Mouse (Mus musculus) heart, adult 9 months (tissue): ENCODE measurements around the gene Mia3.
"Not testable (repeated sequence)": the region's sequence is repeated elsewhere in the genome, so short reads cannot be mapped to it uniquely, and the experiment has no call there.

ENCODE experiments used
- DNase-seq, 2 experiments: peaks; one replicate each; pipeline ENCODE4 v3.0.0; 2022; ENCODE audit warnings: low spot score in 2 of 2

Mia3 gene

DNA sequence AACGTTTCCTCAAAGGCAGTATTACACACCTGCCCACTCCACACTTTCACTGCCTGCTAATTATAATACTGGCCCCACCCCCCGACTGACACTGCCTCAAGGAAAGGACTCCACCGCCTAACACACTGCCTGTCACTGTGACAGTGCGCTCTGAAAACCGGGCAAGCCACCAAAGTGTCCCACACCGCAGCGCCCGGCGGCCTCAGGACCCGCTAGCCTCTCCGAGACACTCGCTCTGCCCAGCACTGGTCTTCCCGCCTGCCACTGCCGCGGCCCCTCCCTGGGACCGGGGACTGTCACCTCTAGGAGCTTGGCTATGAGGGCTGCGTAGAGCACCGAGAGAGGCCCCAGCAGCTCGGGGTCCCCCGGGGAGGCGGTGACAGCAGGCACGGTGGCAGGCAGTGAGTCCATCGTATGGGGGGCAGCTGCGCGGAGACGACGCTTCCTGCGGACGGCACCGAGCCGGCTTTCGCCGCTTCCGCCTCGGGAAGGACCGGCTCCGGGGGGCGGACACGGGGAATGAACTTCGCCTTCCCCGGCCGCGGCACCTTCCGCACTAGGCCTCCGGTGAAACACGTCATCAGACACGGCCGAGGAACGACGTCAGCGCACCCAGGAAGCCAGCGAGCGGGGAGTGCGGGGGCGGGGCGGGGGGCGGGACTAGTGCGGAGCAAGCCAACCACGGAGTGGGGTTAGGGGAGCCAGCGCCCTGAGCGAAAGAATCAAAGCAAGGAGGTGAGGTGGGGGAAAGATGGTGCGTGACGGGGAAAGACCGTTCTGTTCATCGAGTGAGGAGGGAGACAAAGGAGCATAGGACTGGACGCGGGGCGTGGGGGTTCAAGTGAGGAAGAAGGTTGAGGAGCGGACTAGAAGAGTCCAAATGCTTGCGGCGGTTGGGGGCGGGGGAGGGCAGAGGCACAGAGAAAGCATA lies 24.2 kb downstream of the Mia3 start:
- peak; percentile 78 to 79 for DNase-seq

DNA sequence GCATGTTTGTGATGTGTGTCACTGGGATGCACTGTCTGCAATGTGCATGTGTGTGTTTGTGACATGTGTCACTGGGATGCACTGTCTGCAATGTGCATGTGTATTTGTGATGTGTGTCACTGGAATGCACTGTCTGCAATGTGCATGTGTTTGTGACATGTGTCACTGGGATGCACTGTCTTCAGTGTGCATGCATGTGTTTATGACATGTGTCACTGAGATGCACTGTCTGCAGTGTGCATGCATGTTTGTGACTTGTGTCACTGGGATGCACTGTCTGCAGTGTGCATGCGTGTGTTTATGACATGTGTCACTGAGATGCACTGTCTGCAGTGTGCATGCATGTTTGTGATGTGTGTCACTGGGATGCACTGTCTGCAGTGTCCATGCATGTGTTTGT lies 26.5 kb downstream of the Mia3 start:
- DNase-seq: not testable (repeated sequence)

DNA sequence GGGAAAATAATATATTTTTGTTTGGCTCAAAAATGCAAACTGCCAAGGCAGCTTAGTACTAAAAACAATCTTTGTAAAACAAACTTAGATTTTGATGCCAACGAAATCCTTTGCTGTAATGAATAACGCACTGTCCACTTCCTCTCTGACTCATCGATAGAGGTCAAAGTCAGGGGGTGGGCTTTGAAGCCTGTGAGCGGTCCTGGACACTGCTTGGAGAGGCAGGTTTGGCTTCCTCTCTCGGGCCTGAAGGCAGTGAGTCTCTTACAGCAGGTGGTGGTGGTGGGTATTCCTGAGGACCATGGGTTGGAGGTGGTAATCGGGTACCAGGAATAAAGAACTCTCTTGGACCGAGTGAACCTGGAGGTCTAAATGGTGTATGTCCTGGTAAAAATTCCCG lies 42.2 kb downstream of the Mia3 start:
- DNase-seq: no peak

DNA sequence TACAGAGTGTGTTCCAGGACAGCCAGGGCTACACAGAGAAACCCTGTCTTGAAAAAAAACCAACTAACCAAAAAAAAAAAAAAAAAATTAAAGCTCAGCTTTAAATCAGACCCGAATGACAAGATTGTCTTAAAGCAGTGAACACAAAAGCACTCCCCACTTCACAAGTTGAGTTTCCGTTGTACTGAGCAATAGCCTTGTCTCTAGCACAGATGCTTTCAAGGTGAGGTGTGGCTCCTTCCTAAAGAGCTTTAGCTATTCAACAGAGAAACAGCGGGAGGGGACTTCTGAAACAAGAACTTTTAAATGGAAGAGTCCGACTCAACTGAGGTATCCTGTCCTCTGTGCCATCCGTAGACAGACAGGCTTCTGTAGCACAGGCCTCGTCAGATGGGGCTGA lies 44.9 kb downstream of the Mia3 start:
- no peak for DNase-seq

DNA sequence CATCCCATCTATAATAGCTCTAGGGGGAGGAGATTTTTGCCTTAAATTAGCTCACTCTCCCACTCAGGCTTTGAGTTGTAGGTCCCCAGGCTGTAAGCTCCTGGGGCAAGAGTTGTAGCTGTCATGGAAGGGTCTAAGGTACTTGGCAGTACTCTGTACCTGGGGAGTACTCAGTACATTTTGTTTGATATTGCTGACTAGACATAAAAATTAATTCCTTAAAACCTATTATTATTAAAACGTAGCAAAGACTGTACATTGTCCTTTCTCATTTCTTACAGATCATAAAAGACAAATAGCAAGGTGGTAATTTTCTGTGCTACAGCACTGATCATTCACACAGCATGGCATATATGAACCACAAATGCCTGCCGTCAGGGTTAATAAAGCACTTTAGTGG lies 45.4 kb downstream of the Mia3 start:
- DNase-seq: no peak

DNA sequence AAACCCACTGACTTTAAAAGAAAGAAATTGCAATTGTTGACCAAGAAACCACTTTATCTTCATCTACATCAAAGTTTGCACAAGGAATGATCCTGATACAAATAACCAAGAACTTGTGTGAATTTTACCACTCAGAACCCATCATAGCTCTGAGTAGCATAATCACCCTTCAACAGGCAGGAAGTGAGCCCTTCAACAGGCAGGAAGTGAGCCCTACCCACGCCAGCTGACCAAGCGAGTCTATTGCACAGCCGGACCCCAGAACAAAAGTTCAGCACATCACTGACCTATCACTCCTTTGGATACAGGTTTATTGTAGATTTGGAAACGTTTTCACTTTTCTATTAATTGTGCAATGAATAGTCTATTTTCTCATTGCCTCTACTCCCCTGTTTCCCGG lies 46.9 kb downstream of the Mia3 start:
- DNase-seq: not testable (repeated sequence)

DNA sequence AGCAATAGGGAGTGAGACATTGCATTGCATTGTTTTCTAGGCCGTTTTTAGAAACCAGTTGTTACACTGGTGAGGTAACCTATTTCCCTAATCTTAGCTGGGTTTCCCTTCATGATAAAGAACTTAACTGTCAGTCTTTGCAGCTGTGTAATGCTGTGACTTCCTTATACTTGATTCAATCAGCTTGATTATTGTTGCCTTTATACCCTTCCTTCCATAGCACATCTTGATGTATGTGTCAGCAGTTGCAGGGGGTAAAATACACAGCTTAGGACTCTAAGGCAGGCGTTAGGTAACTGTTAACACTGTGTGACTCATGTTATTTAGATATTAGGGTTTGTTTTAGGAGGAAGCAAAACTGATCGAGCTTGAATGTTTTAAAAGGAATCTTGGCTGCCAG lies 48.6 kb downstream of the Mia3 start:
- no peak for DNase-seq

DNA sequence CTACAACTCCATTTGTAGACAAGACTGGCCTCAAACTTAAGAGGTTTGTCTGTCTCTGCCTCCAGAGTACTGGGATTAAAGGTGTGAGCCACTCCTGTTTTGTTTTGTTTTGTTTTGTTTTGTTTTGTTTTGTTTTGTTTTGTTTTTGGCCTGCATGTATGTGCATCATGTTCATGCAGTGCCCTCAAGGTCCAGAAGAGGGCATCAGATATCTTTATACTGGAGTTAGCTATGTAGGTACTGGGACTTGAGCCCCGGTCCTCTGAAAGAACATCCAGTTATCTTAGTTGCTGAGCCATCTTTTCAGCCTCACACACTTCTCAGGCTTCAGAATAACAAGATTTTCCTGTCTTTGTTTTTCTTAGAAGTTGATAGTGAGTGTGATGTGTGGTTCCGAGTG lies 53.6 kb downstream of the Mia3 start:
- DNase-seq: no peak

DNA sequence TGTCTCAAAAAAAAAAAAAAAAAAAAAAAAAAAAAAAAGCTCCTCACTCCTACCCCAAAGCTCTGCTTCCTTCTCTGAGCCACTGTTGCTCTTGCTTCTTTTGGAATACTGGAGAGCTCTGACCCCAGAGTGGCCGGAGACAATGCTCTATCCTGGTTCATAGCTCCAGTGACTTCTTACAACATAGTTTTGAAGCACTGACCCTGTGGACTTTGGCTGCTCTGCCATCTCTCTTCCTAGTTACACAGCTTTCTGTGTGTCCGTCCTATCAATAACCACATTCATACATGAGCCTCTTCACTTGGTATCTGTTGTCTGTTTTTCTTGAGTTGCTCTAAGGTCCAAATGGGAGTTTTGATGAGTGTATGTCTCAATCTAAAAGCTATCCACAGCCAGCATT lies 57.3 kb downstream of the Mia3 start:
- DNase-seq: no peak

DNA sequence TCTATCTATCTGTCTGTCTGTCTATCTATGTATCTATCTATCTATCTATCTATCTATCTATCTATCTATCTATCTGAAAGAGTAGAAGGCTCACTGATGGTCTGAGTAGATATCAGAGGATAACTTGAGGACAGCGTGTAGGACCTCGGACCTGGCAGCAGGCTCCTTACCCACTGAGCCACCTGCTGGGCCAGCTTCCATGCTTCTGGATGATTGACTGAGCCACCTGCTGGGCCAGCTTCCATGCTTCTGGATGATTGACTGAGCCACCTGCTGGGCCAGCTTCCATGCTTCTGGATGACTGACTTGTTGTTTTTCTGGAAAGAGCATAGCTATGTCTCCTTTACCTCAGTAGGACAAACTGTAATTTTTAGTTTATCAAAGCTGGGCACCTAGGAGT lies 59.8 kb downstream of the Mia3 start:
- not testable (repeated sequence) for DNase-seq

DNA sequence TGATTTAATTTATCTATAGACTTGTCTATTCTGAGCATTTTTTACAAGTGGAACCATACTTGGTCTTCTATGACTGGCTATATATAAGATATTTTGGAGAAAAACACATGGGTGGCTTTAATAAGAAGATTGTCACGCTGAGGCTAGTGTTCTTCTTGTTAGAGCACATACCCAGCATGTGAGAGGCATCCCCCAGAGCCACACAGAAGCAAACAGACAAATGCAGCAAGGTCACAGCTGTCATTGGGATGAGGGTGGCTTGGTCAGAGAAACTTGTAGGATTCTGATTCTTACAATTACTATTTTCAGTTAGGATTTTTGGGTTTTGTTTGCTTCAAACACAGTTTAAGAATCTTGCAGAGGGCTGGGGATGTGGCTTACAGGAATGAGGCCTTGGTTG lies 60.9 kb downstream of the Mia3 start:
- DNase-seq: no peak

DNA sequence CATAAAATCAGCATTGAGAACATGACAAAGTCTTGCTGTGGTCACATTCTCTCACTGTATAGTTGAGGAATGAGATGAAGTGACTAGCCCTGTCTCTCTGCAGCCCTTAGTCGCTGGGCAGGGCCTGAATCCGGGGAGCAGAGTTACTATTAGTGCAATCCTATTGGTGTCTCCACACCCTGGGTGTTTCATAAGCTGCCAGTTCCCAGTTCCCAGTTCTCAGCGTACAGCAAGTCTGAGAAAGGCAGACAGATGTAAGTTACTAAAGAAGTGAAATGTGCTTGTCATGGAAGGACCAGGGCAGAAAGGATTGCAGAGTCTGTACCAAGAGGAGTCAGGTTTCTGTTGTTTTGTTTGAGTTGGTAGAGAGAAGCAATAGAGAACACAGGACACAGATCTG lies 61.8 kb downstream of the Mia3 start:
- no peak for DNase-seq

DNA sequence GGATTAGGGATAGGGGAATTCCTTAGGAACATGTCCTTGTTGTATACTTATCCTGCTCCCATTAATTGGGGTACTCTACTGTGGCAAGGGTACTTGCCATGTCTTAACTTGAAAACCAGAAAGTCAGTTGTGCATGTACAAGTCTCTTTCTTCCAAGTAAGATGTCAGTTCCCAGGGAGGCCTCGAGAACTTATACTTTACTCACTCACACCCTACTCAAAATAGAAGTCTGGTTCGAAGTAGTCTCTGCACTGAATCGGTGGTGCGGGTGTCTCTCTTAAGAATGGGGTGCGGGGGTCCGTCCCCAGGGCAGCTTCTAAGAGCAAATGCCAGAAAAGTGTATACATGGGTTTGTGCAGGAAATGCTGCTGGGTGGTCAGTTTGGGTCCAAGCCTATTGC lies 70.2 kb downstream of the Mia3 start:
- peak; percentile 99 for DNase-seq

DNA sequence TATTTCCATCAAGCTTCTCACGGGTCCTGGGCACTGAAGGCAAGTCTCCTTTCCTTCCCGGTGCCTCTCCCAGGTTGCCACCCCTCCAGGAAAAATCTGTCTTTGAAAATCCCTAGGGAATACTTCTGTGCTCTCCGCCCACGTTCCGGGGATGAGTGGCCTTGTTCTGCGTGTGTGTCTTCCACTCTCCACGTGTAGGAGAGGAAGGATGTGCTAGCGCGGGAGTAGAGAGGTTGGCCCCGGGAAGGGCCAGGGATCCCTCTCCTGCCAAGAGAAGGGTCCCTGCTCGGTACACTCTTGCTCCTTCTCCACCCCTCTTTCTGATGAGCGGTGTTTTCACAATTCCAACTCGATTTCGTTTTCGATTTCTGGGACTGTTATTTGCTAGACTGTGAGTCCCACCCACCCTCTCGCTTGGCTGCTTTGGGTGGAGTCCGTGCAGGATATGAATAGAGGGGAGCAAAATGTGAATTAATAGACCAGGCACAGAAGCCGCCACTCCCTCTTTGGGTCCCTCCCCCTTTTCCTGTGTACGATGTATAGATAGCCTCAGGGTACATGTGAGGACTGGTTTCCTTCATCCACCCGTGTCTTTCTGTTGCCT lies 71.4 kb downstream of the Mia3 start:
- peak; percentile 71 to 78 for DNase-seq

DNA sequence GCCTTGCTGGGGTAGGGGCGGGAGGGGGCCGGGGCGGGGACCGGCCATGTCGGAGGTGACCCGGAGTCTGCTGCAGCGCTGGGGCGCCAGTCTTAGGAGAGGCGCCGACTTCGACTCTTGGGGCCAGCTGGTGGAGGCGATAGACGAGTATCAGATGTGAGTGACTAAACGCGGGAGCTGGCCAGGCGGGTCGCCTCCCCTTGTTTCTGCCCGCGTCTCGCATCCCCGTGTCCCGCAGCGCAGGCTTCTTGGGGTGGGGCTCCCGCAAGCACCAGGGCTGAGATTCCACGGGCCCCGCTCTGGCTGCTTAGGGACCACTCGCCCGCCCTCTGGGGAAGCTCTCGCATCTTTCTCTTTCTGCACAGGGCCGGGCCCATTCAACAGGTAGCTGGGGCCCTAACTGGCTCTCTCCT lies 71.9 kb downstream of the Mia3 start:
- DNase-seq: no peak

DNA sequence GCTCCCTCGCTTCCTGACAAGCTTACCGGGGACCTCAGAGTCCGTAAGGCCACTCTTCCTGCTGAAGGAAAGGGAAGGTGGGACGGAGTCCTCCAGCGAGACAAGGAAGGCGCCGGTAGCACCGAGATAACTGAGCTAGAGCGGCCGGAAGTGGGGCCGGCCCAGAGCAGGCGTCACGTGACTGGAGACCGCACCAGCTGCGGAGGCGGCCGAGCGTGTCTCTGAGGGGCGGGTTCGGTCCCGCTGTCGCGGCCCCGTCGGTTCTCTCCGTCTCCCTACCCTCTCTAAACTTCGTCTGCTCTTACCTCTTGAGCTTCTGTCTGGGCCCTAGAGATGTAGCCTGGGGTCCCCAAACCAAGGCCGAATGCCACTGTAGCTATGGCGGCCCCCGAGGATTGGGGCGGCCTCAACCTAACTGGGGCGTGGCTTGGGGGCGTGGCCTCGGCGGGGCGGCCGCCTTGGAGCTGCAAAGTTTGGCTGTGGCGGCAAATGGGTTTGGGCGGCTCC lies 72.4 kb downstream of the Mia3 start, which contains the start of gene Brox:
TSS of gene Brox (minus strand) at position 393 of the 507 bp plus-strand sequence.
- peak; percentile 92 to 94 for DNase-seq

DNA sequence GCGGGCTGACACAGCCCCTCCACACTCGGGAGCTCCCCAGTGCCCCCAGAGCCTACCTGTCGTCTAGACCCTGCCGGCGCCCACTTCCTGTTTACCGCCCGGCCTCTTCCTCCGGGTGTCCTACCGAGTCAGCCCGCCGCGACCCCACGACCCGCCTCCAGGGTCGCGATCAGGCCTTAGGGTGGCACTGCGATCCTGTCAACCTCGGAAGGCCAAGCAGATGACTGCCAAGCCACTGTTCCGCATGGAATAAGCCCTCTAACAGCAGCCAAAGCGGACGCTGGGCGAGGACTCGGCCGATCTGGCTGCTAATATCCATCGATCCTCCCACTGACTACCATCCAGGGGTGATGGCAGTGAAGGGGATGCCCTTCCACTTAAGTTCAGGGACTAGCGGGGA lies 72.9 kb downstream of the Mia3 start, which contains the start of gene Aida:
TSS of gene Aida (plus strand) at position 126 of the 400 bp plus-strand sequence.
- no peak for DNase-seq

DNA sequence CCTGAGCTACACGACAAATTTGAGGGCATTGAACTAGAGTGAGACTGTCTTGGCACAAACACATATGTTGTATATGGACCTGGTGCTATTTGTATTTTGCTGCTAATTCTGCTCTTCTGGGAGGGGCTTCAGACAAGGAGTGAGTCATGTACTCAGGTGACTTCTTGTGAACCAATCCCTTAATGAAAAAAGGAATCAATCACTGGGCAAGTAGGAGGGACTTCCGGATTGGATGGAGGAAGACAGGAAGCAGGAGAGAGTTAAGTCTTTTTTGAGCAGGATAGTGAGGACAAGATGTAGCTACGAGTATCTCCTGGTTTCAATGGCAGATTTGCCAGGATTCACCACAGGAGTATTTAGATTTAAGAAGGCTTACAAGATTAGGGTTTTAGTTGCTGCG lies 79.8 kb downstream of the Mia3 start:
- DNase-seq: no peak

DNA sequence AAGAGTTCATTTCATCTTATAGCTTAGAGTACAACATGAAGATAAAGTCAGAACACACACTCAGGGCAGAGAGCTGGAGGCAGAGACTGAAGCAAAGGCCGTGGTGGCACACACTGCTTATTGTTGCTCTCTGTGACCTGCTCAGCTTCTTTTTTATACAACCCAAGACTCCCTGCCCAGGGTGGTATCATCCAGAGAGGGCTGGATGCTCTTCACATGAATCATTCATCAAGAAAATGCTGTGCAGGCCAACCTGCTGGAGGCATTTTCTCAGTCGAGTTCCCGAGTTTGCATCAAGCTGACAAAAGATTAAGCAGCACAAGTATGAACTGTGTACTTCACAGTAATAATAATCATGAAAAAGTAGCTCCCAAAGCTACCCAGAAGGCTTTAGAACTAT lies 81.0 kb downstream of the Mia3 start:
- no peak for DNase-seq
